Mouse (Mus musculus) urinary bladder, postnatal 25 days (tissue): ENCODE measurements around the gene Mtcl1.

Experiments
- DNase-seq: peaks from one replicate; pipeline ENCODE4 v3.0.0; 2022; ENCODE audit warnings: low spot score

Gene Mtcl1

DNA sequence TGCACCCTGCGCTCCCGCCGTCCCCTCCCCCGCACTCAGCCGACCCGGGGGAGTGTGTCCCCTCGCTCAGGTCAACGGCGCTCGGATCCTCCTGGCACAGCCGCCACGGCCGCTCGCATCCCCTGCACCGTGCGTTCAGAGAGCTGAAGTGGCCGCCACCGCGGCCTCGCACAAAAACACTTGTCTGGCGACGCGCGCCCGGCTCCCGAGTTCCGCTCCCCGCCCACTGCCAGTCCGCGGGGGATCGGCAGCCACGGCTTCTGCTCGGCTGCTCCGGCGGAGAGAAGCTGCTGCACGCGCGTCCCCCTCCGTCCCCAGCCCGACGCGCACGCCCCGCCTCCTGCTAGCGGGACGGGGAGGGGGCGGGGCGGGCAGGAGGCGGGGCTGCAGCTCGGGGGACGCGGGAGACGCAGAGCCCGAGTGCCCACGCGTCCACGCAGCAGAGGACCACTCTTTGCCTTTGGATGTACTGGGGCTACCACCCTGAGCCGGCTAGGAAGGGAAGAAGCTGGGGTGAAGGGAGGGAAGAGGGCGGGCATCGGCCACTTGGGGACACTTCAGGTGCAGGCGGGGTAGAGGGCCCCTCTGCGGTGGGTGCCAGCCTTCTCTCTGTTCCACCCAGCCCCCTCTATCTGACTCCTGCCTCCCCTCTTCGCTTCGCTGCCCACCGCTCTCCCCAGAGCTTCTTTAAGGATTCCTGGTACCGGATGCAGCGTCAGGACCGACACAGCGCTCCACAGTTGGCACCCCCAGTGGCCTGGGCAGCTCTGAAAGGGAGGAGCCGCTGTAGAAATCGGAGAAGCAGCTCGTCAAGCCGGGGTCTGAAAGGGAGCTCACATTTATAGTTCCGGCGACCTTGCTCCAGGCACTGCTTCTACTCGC lies at the start of gene Mtcl1:
Gene Mtcl1 (minus strand): TSS at position 291 of the 882 bp plus-strand sequence.
- peak; percentile 58 for DNase-seq

DNA sequence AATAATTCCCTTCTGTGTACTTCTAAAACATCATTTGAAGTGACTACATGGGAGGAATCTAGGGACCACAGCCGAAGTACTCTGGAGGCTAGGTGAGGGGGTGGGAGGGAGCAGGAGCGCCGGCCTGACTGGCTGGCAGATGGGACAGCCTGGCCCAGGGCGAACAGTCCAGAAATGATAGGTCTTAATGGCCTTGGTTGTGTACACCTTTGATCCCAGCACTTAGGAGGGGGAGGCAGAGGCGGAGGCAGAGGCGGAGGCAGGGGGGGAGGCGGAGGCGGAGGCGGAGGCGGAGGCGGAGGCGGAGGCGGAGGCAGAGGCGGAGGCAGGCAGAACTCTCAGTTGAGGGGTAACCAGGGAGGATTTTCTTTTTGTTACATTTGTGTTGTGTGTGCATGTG lies 49.0 kb upstream of the Mtcl1 start:
- no peak for DNase-seq

DNA sequence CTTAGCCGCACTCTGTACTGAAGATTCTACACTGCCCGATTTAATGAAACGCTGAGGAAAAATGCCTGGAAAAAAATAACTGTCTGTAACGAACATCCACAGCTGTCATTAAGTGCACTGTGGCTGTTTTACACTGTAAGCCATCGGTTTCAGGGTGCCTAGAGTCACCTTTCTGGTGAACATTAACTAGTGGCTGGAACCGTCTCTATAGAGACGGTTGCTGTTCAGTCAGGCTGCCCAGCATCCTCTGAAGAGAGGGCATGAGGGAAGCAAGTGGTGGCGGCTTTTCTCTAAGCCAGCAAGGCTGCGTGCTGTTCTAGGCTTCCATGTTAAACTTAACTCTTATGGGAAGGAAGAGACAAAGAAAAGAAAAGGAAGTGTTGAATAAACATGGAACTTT lies 47.0 kb upstream of the Mtcl1 start:
- DNase-seq: no peak

DNA sequence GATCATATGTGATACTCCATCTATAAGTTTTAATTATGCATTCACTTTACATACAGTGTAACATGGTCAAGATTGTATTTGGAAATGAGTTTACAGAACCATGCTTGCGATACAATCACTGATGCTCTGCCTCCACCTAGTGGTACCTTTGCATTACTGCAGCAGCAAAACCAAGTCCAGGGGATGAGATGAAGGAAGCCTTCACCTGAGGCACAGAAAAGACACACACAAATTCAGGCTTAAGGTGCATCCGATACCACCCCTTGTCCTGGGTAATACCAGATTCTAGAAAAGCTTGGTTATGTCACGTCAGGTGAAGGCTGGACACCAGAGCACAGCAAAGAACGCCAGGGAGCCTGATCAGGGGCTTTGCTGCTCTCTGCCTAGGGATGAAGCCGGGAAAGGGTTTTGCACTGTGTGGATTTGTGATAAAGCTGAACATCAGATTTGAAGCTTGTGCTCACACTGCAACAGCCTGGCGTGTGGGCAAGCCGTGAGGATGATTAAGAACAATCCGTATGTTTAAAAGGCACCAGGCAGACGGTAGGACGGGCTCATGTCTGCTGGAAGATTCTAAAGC lies 40.6 kb upstream of the Mtcl1 start:
- peak; percentile 41 for DNase-seq

DNA sequence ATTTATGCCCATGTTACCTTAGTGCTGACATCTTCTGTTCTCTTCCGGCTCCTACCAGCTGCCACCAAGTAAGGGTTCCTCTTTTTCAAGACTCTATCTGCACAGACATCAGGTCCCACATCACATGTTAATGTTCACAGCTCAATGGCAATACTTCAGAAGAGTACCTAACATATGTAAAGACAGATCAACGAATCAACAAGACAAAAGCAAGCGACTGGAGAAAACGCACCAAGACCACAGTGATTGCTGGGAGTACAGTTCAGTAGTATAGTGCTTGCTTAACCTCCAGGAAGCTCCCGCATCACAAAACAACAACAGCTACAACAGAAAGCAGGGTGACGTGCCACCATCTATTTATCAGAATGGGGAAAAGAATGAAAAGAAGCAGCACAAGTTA lies 37.0 kb upstream of the Mtcl1 start:
- DNase-seq: no peak

DNA sequence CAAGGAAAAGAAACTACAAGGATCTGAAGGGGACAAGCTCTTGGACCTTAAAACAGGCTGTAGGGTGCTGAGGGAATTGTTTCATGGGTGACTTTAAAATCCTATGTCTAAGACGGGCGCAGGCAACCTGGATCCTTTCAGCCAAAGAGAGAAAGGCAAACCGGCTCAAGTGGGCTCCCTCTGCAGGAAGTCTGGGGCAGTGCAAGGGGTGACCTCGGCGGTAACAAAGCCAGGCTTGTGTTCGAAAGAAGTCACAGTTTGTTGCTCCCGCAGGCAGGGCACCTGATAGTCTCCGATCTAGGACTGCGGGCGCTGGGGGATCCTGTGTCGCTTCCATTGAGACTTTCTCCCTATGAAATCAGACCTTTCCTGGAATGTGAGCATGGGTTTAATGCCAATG lies 36.2 kb upstream of the Mtcl1 start:
- peak; percentile 71 for DNase-seq

DNA sequence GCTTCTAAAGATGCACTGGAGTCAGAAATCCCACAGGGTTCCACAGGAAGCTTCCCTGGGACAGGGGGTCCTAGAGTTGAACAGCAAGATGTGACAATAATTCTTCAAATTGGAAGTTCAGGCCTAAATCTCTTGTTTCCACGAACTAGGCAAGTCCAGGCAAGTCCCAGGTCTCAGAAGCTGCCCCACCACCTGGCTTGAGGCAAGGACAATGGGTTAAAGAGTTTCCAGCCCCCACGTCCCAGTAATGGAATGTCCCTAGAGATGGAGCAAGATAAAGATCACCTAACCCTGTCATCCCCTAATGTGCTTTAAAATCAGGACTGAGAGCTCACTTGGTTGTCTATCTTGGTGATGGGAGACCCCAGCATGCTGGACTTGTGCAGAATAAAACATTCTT lies 35.4 kb upstream of the Mtcl1 start:
- DNase-seq: no peak

DNA sequence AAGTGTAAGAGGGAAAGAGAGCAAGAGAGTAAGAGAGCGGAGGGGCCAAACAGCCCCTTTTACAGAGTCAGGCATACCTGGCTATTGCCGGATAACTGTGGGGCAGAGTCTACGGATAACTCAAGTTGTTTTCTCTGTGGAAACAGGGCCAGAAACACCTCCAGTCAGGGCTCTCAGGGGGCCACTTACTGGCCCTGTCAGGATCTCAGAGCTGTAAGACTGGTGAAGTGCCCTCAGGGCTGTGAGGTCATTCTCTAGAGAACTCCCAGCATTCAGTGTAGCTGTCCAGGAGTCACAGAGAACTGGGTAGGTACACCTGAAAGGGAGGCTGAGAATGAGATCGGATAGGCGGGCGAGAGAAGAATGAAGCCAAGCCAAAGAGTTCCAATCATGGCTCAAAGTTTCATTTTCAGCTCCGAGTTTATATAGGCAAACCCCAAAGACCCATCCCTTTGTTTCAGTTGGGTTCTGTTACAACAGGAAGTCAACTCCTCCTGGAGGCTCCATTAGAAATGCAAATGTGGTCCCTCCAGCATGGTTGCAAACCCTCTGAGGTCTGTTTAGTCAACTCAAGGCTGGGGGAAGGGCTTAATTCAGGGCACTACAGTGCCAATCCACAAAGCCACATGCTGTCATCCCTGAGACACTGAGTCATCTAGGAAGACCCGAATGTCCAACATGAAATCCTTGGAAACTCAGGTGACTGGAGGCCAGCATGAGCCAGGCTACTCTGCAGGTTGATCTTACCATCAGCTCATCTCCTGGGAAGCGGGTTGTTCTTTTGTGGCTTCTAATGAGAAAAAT lies 34.3 kb upstream of the Mtcl1 start:
- DNase-seq: no peak

DNA sequence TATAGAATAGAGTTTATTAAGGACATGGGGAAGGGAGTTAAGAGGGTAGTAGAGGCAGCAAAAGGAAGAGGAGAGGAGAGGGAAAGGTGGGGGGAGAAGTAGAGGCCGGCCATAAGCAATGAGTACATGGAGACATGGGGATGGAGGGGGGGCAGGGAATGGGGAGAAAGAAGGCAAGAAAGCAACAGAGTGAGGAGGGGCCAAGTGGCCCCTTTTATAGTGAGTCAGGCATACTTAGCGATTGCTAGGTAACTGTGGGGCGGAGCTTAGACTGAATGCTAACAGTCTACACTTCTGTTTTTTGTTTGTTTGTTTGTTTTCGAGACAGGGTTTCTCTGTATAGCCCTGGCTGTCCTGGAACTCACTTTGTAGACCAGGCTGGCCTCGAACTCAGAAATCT lies 31.7 kb upstream of the Mtcl1 start:
- DNase-seq: no peak

DNA sequence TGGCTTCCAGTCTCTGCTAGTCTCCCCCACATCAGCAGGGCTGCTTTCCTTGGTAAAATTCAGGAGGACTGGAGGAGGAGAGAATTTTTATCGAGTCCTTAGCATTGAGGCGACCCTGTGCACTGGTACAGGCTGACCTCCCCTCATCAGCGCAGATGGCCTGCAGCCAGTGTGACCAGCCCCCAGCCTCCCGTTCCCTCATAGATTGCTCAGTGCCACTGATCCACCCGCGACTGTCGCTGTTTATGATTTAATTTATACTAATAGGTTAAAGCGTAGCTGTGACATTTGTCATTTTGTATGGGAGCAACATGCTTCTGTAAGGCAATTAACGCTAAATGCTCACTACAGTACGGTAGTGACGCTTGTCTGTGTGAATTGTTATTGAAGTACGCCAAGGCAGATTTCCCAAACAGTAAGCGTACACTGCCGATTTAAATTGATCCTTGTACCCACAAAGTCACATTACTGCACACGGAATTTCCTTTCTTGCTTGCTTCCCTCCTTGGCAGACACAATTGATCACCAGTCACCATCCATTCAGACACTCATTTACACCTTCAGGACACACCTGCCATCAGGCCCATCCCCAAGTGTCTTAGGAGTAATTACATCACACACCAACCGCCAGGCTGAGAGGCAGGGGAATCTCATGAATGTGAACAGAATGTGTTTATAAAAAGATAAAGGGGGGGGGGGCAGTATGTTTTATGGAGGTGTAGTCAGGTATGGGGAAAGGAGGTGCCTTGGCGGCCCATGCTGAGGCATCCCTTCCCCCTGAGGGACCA lies 31.1 kb upstream of the Mtcl1 start:
- no peak for DNase-seq

DNA sequence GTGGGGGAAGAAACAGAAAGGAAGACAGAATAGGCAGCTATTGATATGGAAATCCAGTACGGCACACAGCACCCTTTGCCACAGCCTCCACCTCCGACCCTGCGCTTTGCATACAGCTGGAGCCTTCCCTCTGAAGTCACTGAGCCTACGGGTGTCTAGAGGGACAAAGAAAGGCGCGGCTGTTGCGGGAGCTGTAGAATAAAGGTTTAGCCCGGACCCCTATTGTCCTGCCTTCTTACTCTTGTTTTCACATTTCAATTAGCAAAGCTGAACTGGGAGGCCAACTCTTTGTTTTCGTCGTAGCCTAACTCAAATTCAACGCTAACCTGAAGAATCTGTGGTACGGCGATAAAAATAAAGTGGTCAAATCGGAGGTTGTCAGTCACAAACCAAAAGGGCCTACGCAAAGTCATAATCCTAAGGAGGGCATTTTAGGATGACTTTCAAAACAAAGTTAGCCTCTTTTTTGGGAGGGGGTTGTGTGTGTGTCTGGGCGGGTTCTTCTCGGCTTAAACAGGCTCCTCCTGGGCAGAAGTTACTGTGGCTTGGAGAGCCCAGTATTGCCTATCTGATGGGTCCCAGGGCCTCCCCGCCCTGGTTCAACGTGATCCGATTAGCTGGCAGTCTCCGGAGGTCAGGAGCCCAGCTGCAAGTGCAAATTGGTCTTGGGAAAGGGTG lies 30.4 kb upstream of the Mtcl1 start:
- DNase-seq: no peak

DNA sequence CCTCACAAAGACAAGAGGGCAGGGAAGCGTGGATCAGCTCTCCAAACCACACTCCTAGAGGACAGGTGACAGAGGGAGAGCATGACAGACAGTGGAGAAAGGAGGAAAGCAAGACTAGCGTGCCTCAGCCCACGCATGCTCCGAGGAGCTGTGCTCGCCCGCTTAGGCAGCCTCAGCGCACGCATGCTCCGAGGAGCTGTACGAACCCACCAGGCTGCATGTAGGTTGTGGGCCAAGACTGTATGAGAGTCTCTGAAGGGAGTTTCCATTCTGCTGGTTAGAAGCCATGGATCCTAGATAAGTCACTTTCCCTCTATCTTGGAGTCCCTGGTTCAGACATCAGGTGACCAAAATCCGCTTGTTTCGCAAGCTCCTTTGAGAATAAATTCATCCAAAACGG lies 29.8 kb upstream of the Mtcl1 start:
- DNase-seq: no peak

DNA sequence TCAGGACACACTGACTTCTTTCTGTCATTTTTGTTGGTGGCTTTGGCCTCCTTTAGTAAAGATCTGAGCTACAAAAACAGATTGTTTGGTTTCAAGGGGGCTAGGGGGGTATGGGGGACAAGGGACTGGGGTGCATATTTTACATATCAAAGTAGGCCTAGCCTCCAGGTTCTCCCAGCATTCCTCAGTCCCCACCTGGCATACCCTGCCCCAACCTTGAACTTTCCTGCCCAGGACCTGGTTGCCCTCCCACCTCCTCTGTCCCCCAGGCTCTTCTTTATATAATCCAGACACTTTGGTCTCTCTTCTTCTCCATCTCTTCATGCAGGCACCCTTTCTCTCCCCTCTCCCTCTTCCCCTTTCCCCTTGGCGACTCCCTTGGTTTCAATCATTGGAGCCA lies 23.7 kb upstream of the Mtcl1 start:
- DNase-seq: no peak

DNA sequence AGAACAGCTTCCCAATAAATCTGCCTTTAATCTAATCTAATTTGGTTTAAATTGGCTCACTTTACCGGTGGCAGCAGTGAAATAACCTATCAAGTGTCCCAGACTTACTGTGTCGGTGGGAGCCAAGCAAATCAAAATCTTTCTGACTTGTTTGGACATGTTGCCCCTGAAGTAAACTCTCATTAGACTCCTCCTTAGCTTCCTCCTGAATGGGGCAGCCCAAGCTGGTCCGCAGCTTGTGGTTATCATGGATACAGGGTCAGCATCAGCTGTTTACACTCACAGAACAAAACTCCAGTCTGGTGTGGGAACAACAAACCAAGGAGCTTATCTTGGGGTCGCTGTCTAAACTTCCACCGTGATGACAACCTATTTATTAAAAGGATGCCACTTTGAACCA lies 22.2 kb upstream of the Mtcl1 start:
- no peak for DNase-seq

DNA sequence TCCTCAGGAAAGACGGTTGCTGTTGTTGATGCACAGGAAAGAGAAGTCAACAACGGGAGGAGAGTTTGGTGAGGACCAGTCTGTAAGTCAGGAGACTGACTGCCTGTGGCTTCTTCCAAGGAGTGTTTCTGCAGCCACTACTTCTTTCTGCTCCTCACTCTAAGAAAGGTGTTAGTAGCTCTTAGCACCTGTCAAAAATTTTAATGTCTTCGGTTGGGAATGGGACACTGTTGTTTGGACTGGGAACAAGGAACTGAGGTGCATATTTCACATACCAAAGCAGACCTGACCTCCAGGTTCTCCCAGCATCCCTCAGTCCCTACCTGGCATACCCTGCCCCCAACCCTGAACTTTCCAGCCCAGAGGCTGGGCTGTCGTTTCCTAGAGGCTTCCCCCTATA lies 21.7 kb upstream of the Mtcl1 start:
- no peak for DNase-seq

DNA sequence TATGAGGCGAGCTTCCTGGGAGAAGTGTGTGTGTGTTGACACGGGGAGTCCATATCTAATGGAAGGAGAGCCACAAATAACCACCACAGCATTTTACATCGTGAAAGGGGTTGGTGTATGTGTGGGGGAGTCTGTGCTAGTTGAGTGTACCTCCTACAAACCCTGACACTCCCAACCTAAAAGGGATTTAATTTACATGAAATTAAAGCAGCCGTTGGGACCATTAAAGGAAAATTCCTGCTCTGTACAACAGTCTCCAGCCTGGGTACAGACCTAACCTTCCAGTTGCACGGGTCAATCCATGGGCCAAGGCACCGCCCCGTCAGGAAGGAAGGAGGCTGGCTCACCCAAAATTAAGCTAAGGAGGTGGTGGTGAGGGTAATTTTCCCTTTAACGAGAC lies 20.5 kb upstream of the Mtcl1 start:
- DNase-seq: no peak

DNA sequence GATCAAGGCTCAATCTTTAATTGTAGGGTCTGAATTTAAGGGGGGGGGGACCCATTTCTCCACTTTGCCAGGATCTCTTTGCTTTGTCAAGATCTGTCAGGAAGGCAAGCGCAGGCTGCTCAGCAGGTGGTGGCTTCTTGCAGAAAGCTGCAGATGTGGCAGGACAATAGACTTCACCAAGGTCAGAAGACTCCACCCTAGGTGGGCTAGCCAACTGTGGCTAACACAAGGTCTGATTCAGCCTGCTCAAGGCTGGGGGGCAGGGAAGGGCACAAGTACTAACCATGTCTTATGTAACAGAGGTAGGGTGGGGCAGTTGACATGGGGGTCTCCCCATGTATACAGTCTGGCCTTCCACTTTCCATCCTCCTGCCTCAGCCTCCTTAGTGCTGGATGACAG lies 7.7 kb upstream of the Mtcl1 start:
- no peak for DNase-seq

DNA sequence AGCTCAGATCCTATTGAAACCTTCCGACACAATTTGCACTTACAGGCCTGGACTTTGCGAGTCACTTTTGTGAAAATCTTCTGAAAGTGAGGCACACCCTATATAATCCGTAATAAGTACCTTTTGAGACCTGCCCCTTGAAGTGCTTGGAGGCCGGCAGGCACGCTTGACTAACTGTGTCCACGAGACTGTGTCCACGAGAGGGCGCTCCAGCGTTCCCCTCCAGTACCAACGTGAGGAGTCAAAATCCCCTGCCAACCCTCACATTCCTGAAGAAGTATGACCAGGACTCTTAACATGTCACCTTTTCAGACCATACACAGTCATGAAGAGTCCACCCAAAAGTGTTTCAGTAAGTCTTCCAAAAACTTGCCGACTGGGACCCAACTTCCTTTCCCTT lies 1.6 kb upstream of the Mtcl1 start:
- peak; percentile 89 for DNase-seq

DNA sequence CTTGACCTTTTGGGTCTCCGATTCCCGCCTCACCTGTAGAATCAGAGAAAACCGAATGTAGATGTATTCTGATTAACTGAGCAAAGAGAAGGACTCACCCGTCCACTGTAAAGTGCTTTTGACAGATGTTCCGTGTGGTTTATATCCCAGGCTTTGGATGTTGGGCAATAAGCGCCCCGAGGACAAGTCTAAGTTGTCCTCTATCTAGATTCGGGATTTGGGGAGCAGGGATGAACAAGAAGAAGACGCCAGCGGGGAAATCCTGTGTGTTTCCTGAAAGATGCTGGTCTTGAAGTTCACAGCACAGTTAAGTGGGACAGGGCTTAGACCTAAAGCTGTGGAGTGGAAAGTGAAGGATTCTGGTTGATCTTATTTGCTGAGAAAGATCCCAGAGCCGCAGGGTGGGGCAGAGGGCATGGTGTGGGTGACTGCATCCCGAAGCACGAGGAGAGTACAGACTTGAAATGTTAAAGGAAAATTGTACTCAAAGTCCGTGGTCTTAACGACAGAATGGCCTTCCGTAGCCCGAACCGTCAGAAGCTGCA lies 1.0 kb upstream of the Mtcl1 start:
- peak; percentile 6 for DNase-seq

DNA sequence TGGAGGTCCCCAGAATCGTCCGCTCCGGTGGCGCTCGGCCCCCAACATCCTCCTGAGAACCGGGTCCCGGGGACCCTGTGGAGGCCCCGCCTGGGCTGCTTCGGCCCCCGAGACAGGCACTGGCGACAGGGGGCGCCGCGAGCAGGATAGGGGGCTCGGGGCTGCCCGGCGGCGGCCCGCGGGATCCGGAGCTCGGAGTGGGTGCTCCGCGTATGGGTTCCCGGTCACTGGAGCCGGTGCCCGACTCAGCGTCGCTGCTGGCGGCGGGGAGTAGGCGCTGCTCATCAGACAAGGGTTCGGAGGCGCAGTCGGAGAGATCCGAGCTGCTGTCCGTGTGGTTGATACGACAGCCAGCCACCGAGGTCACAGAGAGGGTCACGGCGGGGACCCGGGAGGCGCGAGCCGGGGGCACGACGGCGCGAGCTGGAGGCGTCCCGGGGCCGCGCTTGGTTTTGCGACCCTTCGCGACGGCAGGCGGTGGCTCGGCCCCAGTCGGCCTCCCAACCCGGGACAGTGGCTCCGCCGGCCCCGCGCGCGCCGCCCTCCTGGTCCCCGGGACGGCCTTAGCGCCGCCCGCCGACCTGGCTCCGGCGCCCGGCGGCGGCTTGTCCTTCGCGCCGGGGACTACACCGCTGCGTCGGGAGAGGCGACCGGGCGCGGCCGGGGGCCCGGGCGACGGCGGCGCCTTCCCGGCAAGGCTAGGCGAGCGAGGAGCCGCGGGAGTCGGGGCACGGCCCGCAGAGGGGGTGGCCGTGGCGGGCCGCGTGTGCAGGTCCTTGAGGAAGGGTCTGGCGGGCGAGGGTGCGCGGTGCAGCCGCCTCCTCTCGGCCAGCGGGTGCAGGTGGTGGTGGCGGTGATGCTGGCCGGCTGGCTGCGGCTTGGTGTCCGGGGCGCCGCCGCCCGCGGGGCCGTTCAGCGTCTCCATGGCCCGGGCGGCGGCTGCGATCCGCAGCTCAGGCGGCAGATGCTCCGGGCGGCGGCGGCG lies 837 bp downstream of the Mtcl1 start:
- peak; percentile 50 for DNase-seq
